Mouse (Mus musculus) fibroblast of lung, adult 2 months (primary cell): ENCODE results near the gene Foxred1.
A peak's percentile ranks its signal among the peaks of the same experiment; 100 is the strongest.

Source experiments
- DNase-seq: peaks from one replicate; pipeline ENCODE4 v3.0.0-alpha.2; 2011; ENCODE audit warnings: low read depth

Foxred1 gene

GRCm38 (mm10) chr9:35192983-35193542 lies 17.8 kb downstream of the Foxred1 start:
- DNase-seq: no peak

GRCm38 (mm10) chr9:35188700-35189099 lies 22.2 kb downstream of the Foxred1 start:
- no peak for DNase-seq

GRCm38 (mm10) chr9:35187351-35187903 lies 23.4 kb downstream of the Foxred1 start:
- no peak for DNase-seq

- DNase-seq: no peak
Observed at GRCm38 (mm10) chr9:35186430-35186829, 24.4 kb downstream of the Foxred1 start.

GRCm38 (mm10) chr9:35183359-35183758 lies 27.5 kb downstream of the Foxred1 start:
- no peak for DNase-seq

- no peak for DNase-seq
Observed at GRCm38 (mm10) chr9:35182832-35183231, 28.0 kb downstream of the Foxred1 start.

GRCm38 (mm10) chr9:35176124-35176659 lies 34.7 kb downstream of the Foxred1 start:
- DNase-seq: no peak

- peak; percentile 84 for DNase-seq
Observed at GRCm38 (mm10) chr9:35175251-35176123, 35.4 kb downstream of the Foxred1 start, which contains the start of gene Dcps. Gene Dcps (minus strand): TSS chr9:35176061.

- DNase-seq: no peak
Observed at GRCm38 (mm10) chr9:35173331-35173730, 37.5 kb downstream of the Foxred1 start.

- DNase-seq: no peak
Observed at GRCm38 (mm10) chr9:35170071-35170470, 40.8 kb downstream of the Foxred1 start.

- no peak for DNase-seq
Observed at GRCm38 (mm10) chr9:35166798-35167635, 43.8 kb downstream of the Foxred1 start.

GRCm38 (mm10) chr9:35166144-35166797 lies 44.6 kb downstream of the Foxred1 start:
- DNase-seq: no peak

GRCm38 (mm10) chr9:35164142-35164874 lies 46.5 kb downstream of the Foxred1 start:
- DNase-seq: no peak

GRCm38 (mm10) chr9:35163011-35163690 lies 47.7 kb downstream of the Foxred1 start:
- DNase-seq: no peak

GRCm38 (mm10) chr9:35161721-35162120 lies 49.1 kb downstream of the Foxred1 start:
- DNase-seq: no peak

GRCm38 (mm10) chr9:35160662-35161061 lies 50.2 kb downstream of the Foxred1 start:
- DNase-seq: no peak

GRCm38 (mm10) chr9:35158477-35158876 lies 52.4 kb downstream of the Foxred1 start:
- no peak for DNase-seq

- no peak for DNase-seq
Observed at GRCm38 (mm10) chr9:35156862-35157261, 54.0 kb downstream of the Foxred1 start.

GRCm38 (mm10) chr9:35156002-35156710 lies 54.7 kb downstream of the Foxred1 start:
- peak; percentile 87 for DNase-seq
